Mouse (Mus musculus) E14TG2a.4 (cell line): ENCODE results near the gene Ttn.
A peak's percentile ranks its signal among the peaks of the same experiment; 100 is the strongest.
"Not testable (repeated sequence)": the region's sequence is repeated elsewhere in the genome, so short reads cannot be mapped to it uniquely, and the experiment has no call there.

ENCODE experiments used
- H3K27me3 ChIP-seq: 2 replicates; pipeline ENCODE4 v1.6.1; 2014; ENCODE audit warnings: low read length, control low read depth; ENCODE audit not compliant: insufficient read depth
- H3K36me3 ChIP-seq: 2 replicates; pipeline ENCODE4 v1.6.1; 2014; ENCODE audit warnings: low read length, control low read depth; ENCODE audit not compliant: insufficient read depth
- H3K4me1 ChIP-seq: replicated peaks from 2 replicates; pipeline ENCODE4 v1.6.1; 2014; ENCODE audit warnings: low read depth, low read length, control low read depth
- H3K4me3 ChIP-seq: replicated peaks from 2 replicates; pipeline ENCODE4 v1.5.1; 2014; ENCODE audit warnings: mild to moderate bottlenecking, low read length
- H3K9me3 ChIP-seq: 2 replicates; pipeline ENCODE4 v1.6.1; 2014; ENCODE audit warnings: low read length, control low read depth
- CTCF ChIP-seq: conservative IDR thresholded peaks from 2 replicates; pipeline ENCODE4 v1.5.1; 2014; ENCODE audit warnings: low read length
- NANOG ChIP-seq: IDR thresholded peaks from 2 replicates; pipeline ENCODE4 v1.6.1; 2014; ENCODE audit warnings: borderline replicate concordance, low read length, mixed read lengths
- POU5F1 ChIP-seq: IDR thresholded peaks from 2 replicates; pipeline ENCODE4 v1.6.1; 2014; ENCODE audit warnings: low read length, borderline replicate concordance

Gene Ttn

DNA sequence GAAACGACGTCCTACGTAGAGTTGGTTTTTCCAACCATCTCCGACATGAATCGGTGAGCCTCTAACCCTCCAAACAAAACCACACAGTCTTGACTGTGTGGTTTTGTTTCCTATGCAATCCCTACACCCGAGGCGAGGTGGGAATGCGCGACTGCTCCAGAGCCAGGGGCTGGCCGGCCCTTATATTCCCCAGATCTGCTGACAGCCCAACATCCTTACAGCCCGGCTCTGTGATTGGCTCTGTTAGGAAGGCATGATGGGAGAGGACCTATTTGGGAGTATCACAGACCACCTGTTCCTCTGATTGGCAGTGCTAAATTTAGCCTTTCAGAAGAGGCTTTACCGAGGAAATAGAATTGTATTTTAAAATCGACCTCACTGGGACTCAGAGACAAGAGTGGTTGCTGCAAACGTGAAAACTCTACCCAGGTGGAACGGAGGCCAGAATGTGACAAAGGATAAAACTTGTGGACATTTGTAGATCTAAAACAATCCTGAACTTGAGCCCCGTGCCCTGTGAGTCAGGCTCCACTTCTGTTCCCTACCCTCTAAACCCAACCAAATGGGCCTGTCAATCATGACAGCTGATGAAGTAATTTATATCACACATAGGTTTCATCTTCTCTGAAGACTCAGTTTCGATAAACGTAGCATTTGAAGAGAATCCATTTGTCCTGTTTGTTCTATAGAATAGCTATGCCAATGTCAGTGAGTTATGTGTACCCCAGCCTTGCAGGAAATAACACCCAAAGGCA, at the start of gene Ttn:
Gene Ttn (minus strand): TSS at position 157 of the 755 bp plus-strand sequence.
- no peak for TF ChIP-seq CTCF
- TF ChIP-seq NANOG = no peak
- TF ChIP-seq POU5F1 = no peak
- H3K36me3 ChIP-seq = no peaks in the 10 kb centered on the region
- peaks cover 8% of the 10 kb centered on the region for H3K4me1 ChIP-seq
- H3K9me3 ChIP-seq = no peaks in the 10 kb centered on the region
- no peak within 1 kb of the TSS for H3K4me3 ChIP-seq
- no peaks in the 10 kb centered on the region; the same call in 1 of the 2 replicates for H3K27me3 ChIP-seq

DNA sequence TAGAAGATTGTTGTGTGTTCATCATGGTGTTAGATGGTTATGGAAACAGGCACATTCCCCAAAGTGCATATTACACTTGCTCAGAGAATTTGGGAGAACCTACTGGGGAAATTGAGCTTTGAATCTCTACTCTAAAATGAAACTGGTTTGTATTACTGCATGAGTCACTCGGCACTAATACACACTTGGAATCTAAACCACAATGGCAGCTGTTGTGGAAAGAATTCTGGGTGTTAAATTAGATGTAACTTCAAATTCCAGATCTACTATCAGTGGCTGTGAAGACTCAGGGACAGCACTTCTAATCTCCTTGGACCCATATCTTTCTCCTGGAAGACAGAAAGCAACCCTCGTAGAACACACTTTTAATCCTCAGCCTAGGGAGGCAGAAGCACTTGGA, 38.3 kb upstream of the Ttn start:
- TF ChIP-seq NANOG = no peak
- Histone ChIP-seq H3K36me3 (no peaks in the 10 kb centered on the region), H3K4me1 (peaks cover 17% of the 10 kb centered on the region; the same call in 1 of the 2 replicates), H3K4me3 (no peak overlapping the region), H3K9me3 (no peaks in the 10 kb centered on the region), H3K27me3 (no peaks in the 10 kb centered on the region)

- H3K36me3 ChIP-seq = no peaks in the 10 kb centered on the region
- H3K4me1 ChIP-seq = peaks cover 19% of the 10 kb centered on the region; the same call in 1 of the 2 replicates
- TF ChIP-seq CTCF = no peak
- no peak for TF ChIP-seq POU5F1
- TF ChIP-seq NANOG = no peak
- H3K27me3 ChIP-seq = no peaks in the 10 kb centered on the region
- no peak overlapping the region for H3K4me3 ChIP-seq
- H3K9me3 ChIP-seq = no peaks in the 10 kb centered on the region
Observed at GRCm38 (mm10) chr2:77017735-77018134, 35.4 kb upstream of the Ttn start.

DNA sequence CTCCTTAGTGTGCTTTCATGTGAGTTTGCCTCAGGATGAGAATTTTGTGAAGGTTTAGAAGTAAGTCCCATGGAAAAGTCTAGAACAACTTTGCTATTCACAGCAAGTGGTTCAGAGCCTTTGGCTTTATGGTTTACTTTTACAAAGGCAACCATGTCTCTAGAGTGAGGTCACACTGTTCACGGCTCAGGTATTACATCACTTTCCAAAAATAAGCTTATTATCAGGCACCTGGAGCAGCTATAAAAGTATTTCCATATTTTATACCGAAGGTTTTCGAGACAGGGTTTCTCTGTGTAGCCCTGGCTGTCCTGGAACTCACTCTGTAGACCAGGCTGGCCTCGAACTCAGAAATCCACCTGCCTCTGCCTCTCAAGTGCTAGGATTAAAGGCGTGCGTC, 31.1 kb upstream of the Ttn start:
- not testable (repeated sequence) for H3K27me3 ChIP-seq, H3K36me3 ChIP-seq, H3K9me3 ChIP-seq, H3K4me3 ChIP-seq
- peaks cover 18% of the 10 kb centered on the region for H3K4me1 ChIP-seq

DNA sequence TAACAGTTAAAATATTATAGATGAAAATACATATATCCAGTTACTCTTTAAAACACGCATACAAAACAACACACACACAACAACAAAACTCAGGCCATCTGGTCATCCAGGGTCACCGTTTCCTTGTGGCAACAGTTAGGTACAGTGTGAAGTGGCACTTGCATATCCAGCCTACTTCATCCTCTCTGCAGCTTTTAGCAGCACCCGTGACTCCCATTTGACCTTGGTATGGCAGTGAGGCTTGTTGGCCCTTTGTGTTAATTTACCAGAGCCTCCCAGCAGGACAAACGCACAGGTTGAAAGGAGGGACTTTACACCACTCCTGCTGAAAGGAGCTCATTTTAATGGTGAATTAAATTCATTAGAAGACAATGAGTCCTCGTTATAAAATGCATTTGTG, 29.6 kb upstream of the Ttn start:
- no peak overlapping the region for H3K4me3 ChIP-seq
- TF ChIP-seq CTCF (no peak), NANOG (0 out of 2 replicates have a peak, but pooled peaks have one; percentile 40), POU5F1 (no peak)

DNA sequence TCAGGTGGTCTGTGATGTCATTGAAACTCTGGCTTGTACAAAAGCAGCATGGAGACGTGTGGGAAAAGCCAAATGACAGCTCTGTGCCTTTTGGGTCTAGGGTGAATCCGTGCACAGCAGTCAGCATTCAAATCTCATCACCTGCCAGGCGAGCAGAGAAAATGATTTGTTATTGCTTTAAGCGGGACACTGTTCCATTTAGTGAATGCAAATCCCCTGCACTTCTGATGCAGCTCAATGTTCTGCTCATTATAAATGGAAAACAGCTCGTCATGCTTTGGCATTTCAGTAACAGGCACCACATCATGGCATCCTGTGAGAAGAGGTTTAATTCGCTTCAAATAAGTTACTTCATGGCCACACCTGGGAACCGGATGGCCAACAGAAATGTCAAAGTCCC, 24.7 kb upstream of the Ttn start:
- H3K9me3 ChIP-seq = no peaks in the 10 kb centered on the region
- TF ChIP-seq POU5F1 = no peak
- TF ChIP-seq CTCF = no peak
- no peak for TF ChIP-seq NANOG
- peaks cover 5% of the 10 kb centered on the region for H3K4me1 ChIP-seq
- no peaks in the 10 kb centered on the region for H3K27me3 ChIP-seq
- no peaks in the 10 kb centered on the region for H3K36me3 ChIP-seq
- no peak overlapping the region for H3K4me3 ChIP-seq

More for the DNA sequence above, 29.6 kb upstream of the Ttn start:
- no peaks in the 10 kb centered on the region for H3K27me3 ChIP-seq
- no peaks in the 10 kb centered on the region for H3K36me3 ChIP-seq
- no peaks in the 10 kb centered on the region for H3K9me3 ChIP-seq
- H3K4me1 ChIP-seq = peaks cover 13% of the 10 kb centered on the region

DNA sequence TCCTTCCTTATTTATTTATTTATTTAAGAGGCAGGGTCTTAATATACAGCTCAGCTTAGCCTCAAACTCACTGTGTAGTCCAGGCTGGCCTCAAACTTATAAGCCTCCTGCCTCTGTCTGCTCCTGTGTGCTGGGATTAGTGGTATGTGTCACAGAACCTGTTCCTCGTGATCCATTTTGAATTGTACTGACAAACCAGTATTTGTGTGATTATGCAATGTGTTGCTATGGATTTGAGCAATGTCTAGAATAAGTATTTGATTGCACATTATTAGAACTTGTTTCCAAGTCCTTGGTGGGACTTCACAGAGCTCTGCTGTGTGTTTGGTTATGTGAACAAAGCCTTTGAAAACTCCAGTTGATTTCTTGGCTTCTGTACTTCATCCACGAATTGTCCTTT, 20.8 kb upstream of the Ttn start:
- no peaks in the 10 kb centered on the region for H3K4me1 ChIP-seq
- no peak overlapping the region for H3K4me3 ChIP-seq
- no peaks in the 10 kb centered on the region for H3K9me3 ChIP-seq
- TF ChIP-seq POU5F1 (no peak), NANOG (no peak), CTCF (no peak)
- no peaks in the 10 kb centered on the region for H3K36me3 ChIP-seq
- no peaks in the 10 kb centered on the region for H3K27me3 ChIP-seq

DNA sequence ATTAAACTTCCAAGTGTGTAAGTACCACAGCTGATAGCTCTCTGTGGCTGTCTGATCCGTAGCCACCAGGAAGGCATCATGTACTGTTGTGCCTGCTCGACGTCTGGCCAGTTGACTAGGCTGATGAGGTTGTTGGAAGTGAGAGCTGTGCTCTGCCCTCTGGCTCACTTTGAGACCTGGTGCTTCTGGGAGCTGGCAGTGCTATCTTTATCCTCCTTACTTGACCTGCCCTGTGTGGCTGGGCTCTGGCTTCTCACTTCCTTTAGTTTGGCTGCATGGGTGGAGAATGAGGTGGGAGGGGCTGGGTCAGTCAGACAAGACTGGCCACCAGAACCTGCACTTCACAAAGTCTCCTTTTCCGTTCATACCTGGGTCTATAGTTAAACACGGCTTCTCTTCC, 16.0 kb upstream of the Ttn start:
- Histone ChIP-seq H3K4me1 (no peaks in the 10 kb centered on the region), H3K9me3 (no peaks in the 10 kb centered on the region), H3K27me3 (no peaks in the 10 kb centered on the region), H3K36me3 (no peaks in the 10 kb centered on the region), H3K4me3 (no peak overlapping the region)
- no peak for TF ChIP-seq POU5F1

DNA sequence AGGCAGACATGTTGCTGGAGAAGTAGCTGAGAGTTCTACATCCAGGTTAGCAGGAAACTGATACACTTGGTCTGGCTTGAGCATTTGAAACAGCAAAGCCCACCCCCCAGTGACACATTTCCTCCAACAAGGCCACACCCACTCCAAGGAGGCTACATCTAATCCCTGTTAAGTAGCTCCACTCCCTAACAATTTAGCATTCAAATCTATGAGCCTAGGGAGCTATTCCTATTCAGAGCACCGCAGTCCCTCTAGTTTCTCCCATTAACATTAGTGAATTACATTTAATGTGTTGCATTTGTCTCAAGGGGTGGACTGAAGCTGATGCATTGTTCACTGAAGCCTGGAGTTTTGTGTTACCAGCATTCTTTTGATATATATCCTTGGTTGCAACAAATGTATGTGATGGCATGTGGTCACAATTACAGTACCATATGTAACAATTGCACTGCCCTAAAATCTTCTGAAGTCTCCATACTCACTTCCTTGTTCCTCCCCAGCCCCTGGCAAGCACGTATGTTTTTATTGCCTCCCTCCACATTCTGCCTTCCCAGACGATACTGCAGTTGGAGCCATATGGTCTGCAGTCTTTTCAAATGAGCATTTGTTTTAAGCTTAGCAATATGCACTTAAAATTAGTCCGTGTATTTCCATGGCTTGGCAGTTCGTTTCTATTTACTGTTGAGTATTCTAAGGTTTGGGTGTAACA, 10.3 kb upstream of the Ttn start:
- no peaks in the 10 kb centered on the region for H3K36me3 ChIP-seq
- no peak overlapping the region for H3K4me3 ChIP-seq
- TF ChIP-seq POU5F1 = no peak
- no peak for TF ChIP-seq CTCF
- TF ChIP-seq NANOG = no peak

DNA sequence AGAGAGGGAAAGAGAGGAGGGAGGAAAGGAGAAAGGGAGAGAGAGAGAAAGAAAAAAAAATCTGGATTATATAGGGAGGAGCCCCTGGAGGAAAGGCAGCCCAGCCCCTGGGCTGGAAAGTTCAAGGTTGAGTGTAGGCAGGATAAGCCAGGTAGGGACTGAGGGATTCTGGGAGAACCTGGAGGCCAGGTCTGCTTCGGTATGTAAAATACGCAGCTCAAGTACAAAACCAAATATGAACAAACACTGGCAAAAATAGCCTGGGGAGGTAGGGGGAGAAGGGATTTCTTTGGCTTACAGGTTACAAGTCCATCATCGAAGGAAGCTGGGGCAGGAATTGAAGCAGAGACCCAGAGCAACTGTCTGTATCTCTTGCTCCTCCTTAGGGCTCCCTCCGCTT, 5.0 kb upstream of the Ttn start:
- Histone ChIP-seq H3K36me3 (no peaks in the 10 kb centered on the region), H3K9me3 (peaks cover 2% of the 10 kb centered on the region; the same call in 1 of the 2 replicates), H3K27me3 (no peaks in the 10 kb centered on the region; the same call in 1 of the 2 replicates), H3K4me3 (no peak overlapping the region), H3K4me1 (no peaks in the 10 kb centered on the region)
- TF ChIP-seq CTCF (no peak), POU5F1 (no peak), NANOG (no peak)

More for the DNA sequence above, 10.3 kb upstream of the Ttn start:
- Histone ChIP-seq H3K27me3 (no peaks in the 10 kb centered on the region; the same call in 1 of the 2 replicates), H3K4me1 (no peaks in the 10 kb centered on the region), H3K9me3 (peaks cover 4% of the 10 kb centered on the region; the same call in 1 of the 2 replicates)
